Mouse (Mus musculus) cortical plate, adult 2 months (tissue): ENCODE results near the gene Tkt.

Source experiments
- CTCF ChIP-seq: fragments of 200-500 bp; IDR thresholded peaks from 2 replicates; pipeline ENCODE4 v1.5.1; 2011; ENCODE audit warnings: mild to moderate bottlenecking, control low read depth, low read length; ENCODE audit not compliant: insufficient read depth; ENCODE audit errors: extremely low read depth
- POLR2A ChIP-seq: fragments of 200-500 bp; IDR thresholded peaks from 2 replicates; pipeline ENCODE4 v1.6.1; 2011; ENCODE audit warnings: mild to moderate bottlenecking, low read length, control low read depth; ENCODE audit not compliant: insufficient read depth; ENCODE audit errors: extremely low read depth

- no peak for TF ChIP-seq POLR2A
- TF ChIP-seq CTCF: no peak
These were observed 19.8 kb upstream of the Tkt start for GRCm38 (mm10) chr14:30528392-30528791.
